In the genomic region with DNA sequence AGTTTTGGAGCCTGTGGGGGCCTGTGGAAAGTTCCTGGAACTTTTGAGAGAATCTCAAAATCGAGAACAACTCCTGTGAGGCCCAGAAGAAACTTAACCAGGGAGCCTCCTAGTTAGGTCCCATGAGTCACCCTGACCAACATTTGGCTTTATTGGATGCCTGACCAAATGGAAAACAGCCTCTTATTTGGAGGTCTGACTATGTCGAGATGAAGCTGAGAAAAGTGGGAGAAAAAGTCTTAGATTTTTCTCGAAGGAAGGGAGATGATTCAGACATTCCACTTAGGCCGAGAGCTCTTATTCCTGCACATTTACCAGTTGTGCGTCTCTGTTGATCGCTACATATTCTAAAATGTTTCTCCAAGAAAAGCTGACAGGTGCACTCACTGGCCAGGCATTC, we compare ENCODE assay signal across 13 mouse cellular contexts.
"Had no signal": no experiment of that assay in that cellular context is flagged by ENCODE, and none has a peak within 500 bp of the region (broad histone marks: within the 10 kb centered on the region; RNA-seq: fewer than 3 reads in every experiment).

No protein-coding gene starts in this region.

- DNase-seq: gastrocnemius, adult 2 months; gastrocnemius, postnatal 10 days; gastrocnemius, postnatal 25 days; heart, adult 2 months; heart, postnatal 4 days; kidney, adult 18-20 months; kidney, adult 8-10 months; kidney, postnatal 10 days; kidney, postnatal 25 days; kidney, postnatal 4 days; layer of hippocampus, postnatal 36 days; liver; liver, embryonic 13.5 days had no signal
